Mouse (Mus musculus): Measurements from ENCODE around the gene Echs1. TPM values are rescaled to one million over a fixed set of nuclear protein-coding genes. Genes with fewer than 3 reads are reported as not detected.
A peak's percentile ranks its signal among the peaks of the same experiment; 100 is the strongest.

Gene Echs1
- total and polyA plus RNA-seq, 2 experiments from 2014 or later: 332 to 344 TPM

- no peak within 1 kb of the TSS for H3K9ac ChIP-seq (replicated peaks; ENCODE audit: low read depth, low read length)
- ATAC-seq (ENCODE audit: insufficient read depth, low read depth) (no peak), DNase-seq (ENCODE audit: low spot score) (no peak)
- H3K9me3 ChIP-seq (replicated peaks; ENCODE audit: control insufficient read depth, low read length): no peaks in the 10 kb centered on the region
- peaks cover 45% of the 10 kb centered on the region for H3K27me3 ChIP-seq (ENCODE audit: control insufficient read depth, insufficient read depth, low read length)
- TF ChIP-seq CTCF (IDR thresholded peaks at IDR 0.05; ENCODE audit: low read depth) (peak; percentile 21), EP300 (IDR thresholded peaks at IDR 0.05; ENCODE audit: low read depth) (no peak)
- no peak within 1 kb of the TSS for H3K4me2 ChIP-seq (ENCODE audit: low read depth, low read length)
- no peak within 1 kb of the TSS for H3K4me3 ChIP-seq (ENCODE audit: low read depth, low read length)
- 10% methylated on average over 18 of the region's 18 CpGs for WGBS
- H3K36me3 ChIP-seq (replicated peaks; ENCODE audit: control insufficient read depth, insufficient read depth, low read length): no peaks in the 10 kb centered on the region
- no peak within 1 kb of the TSS for H3K27ac ChIP-seq (ENCODE audit: low read depth)
- H3K4me1 ChIP-seq (ENCODE audit: control insufficient read depth, insufficient read depth): no peaks in the 10 kb centered on the region
Measured at GRCm38 (mm10) chr7:140082242-140082678, 34.0 kb downstream of the Echs1 start, which contains the start of gene Caly. Caly (minus strand) TSS chr7:140082548.

- H3K27ac ChIP-seq (ENCODE audit: low read depth): no peak overlapping the region
- ATAC-seq (ENCODE audit: insufficient read depth, low read depth): no peak
Measured at GRCm38 (mm10) chr7:140081408-140082241, 34.7 kb downstream of the Echs1 start.

GRCm38 (mm10) chr7:140080503-140081156, 35.6 kb downstream of the Echs1 start:
- Histone ChIP-seq H3K27ac (ENCODE audit: low read depth) (no peak overlapping the region), H3K4me3 (ENCODE audit: low read depth, low read length) (0 out of 2 replicates have a peak overlapping the region, but pooled peaks have one; percentile 6), H3K4me2 (ENCODE audit: low read depth, low read length) (peak overlapping the region; percentile 4; the same call in 1 of the 2 replicates), H3K27me3 (ENCODE audit: control insufficient read depth, insufficient read depth, low read length) (peaks cover 45% of the 10 kb centered on the region), H3K9ac (replicated peaks; ENCODE audit: low read depth, low read length) (no peak overlapping the region), H3K9me3 (replicated peaks; ENCODE audit: control insufficient read depth, low read length) (no peaks in the 10 kb centered on the region), H3K36me3 (replicated peaks; ENCODE audit: control insufficient read depth, insufficient read depth, low read length) (no peaks in the 10 kb centered on the region), H3K4me1 (ENCODE audit: control insufficient read depth, insufficient read depth) (no peaks in the 10 kb centered on the region)
- 5% methylated on average over 24 of the region's 24 CpGs for WGBS
- peak; percentile 27; the same call in 1 of the 2 replicates for ATAC-seq (ENCODE audit: insufficient read depth, low read depth)
- DNase-seq (ENCODE audit: low spot score): peak; percentile 28
- TF ChIP-seq EP300 (IDR thresholded peaks at IDR 0.05; ENCODE audit: low read depth): no peak
- no peak for TF ChIP-seq CTCF (IDR thresholded peaks at IDR 0.05; ENCODE audit: low read depth)

More at GRCm38 (mm10) chr7:140081408-140082241, 34.7 kb downstream of the Echs1 start:
- WGBS: 20% methylated on average over 20 of the region's 20 CpGs
- H3K36me3 ChIP-seq (replicated peaks; ENCODE audit: control insufficient read depth, insufficient read depth, low read length): no peaks in the 10 kb centered on the region
- no peak overlapping the region for H3K4me2 ChIP-seq (ENCODE audit: low read depth, low read length)
- no peak overlapping the region for H3K4me3 ChIP-seq (ENCODE audit: low read depth, low read length)
- H3K4me1 ChIP-seq (ENCODE audit: control insufficient read depth, insufficient read depth): no peaks in the 10 kb centered on the region
- H3K9me3 ChIP-seq (replicated peaks; ENCODE audit: control insufficient read depth, low read length): no peaks in the 10 kb centered on the region
- no peak overlapping the region for H3K9ac ChIP-seq (replicated peaks; ENCODE audit: low read depth, low read length)
- peaks cover 45% of the 10 kb centered on the region for H3K27me3 ChIP-seq (ENCODE audit: control insufficient read depth, insufficient read depth, low read length)
- TF ChIP-seq EP300 (IDR thresholded peaks at IDR 0.05; ENCODE audit: low read depth) (no peak), CTCF (IDR thresholded peaks at IDR 0.05; ENCODE audit: low read depth) (no peak)
- no peak for DNase-seq (ENCODE audit: low spot score)

GRCm38 (mm10) chr7:140078711-140079110, 37.6 kb downstream of the Echs1 start:
- DNase-seq (ENCODE audit: low spot score) (peak; percentile 32), ATAC-seq (ENCODE audit: insufficient read depth, low read depth) (no peak)
- Histone ChIP-seq H3K9me3 (replicated peaks; ENCODE audit: control insufficient read depth, low read length) (no peaks in the 10 kb centered on the region), H3K4me2 (ENCODE audit: low read depth, low read length) (no peak overlapping the region), H3K27me3 (ENCODE audit: control insufficient read depth, insufficient read depth, low read length) (peaks cover 45% of the 10 kb centered on the region), H3K27ac (ENCODE audit: low read depth) (no peak overlapping the region), H3K36me3 (replicated peaks; ENCODE audit: control insufficient read depth, insufficient read depth, low read length) (no peaks in the 10 kb centered on the region), H3K4me1 (ENCODE audit: control insufficient read depth, insufficient read depth) (no peaks in the 10 kb centered on the region), H3K9ac (replicated peaks; ENCODE audit: low read depth, low read length) (no peak overlapping the region), H3K4me3 (ENCODE audit: low read depth, low read length) (no peak overlapping the region)
- WGBS: 6% methylated on average over 5 of the region's 5 CpGs
- peak; percentile 84 for TF ChIP-seq CTCF (IDR thresholded peaks at IDR 0.05; ENCODE audit: low read depth)
- TF ChIP-seq EP300 (IDR thresholded peaks at IDR 0.05; ENCODE audit: low read depth): no peak

- Histone ChIP-seq H3K9me3 (replicated peaks; ENCODE audit: control insufficient read depth, low read length) (no peaks in the 10 kb centered on the region), H3K27me3 (ENCODE audit: control insufficient read depth, insufficient read depth, low read length) (peaks cover 42% of the 10 kb centered on the region), H3K9ac (replicated peaks; ENCODE audit: low read depth, low read length) (no peak overlapping the region), H3K27ac (ENCODE audit: low read depth) (no peak overlapping the region), H3K4me3 (ENCODE audit: low read depth, low read length) (no peak overlapping the region), H3K36me3 (replicated peaks; ENCODE audit: control insufficient read depth, insufficient read depth, low read length) (no peaks in the 10 kb centered on the region), H3K4me1 (ENCODE audit: control insufficient read depth, insufficient read depth) (no peaks in the 10 kb centered on the region), H3K4me2 (ENCODE audit: low read depth, low read length) (no peak overlapping the region)
- WGBS: 64% methylated on average over 6 of the region's 6 CpGs
- no peak for ATAC-seq (ENCODE audit: insufficient read depth, low read depth)
- DNase-seq (ENCODE audit: low spot score): no peak
- no peak for TF ChIP-seq EP300 (IDR thresholded peaks at IDR 0.05; ENCODE audit: low read depth)
- no peak for TF ChIP-seq CTCF (IDR thresholded peaks at IDR 0.05; ENCODE audit: low read depth)
Measured at GRCm38 (mm10) chr7:140077698-140078097, 38.6 kb downstream of the Echs1 start.
